Mouse (Mus musculus): ENCODE measurements around the gene Rab36.

- TF ChIP-seq CTCF (IDR thresholded peaks at IDR 0.05; ENCODE audit: low read depth, low read length) (no peak), POLR2A (IDR thresholded peaks at IDR 0.05; ENCODE audit: borderline replicate concordance, low read depth, low read length) (no peak)
These were observed 19.4 kb downstream of the Rab36 start for GRCm38 (mm10) chr10:75056255-75056654.

Data from bone marrow macrophage, adult 2 months (primary cell).